Mouse (Mus musculus) heart, embryonic 14.5 days (tissue): ENCODE data around the gene Epb41l2. TPM values are rescaled to one million over a fixed set of nuclear protein-coding genes. Genes with fewer than 3 reads are reported as not detected.

Experiments used
- ATAC-seq: fragments of 200-750 bp; cut with Nextera tagmentation; 2 replicates; pipeline ENCODE4 v1.8.0; 2017; ENCODE audit warnings: low read depth, moderate TSS enrichment; ENCODE audit not compliant: insufficient number of reproducible peaks, insufficient read depth, low FRiP score
- H3K27ac ChIP-seq, 2 experiments: fragments of 200-500 bp in 1 of 2; fragments of 300-500 bp in 1 of 2; sonication (generic) in 1 of 2; replicated peaks in 1 of 2; 2 replicates each; pipeline ENCODE4 v1.5.1; 2012 to 2014; ENCODE audit warnings: low read depth in 2 of 2, low read length in 2 of 2, control low read depth in 1 of 2, mild to moderate bottlenecking in 1 of 2, mixed read lengths in 1 of 2; ENCODE audit not compliant: control insufficient read depth in 1 of 2, insufficient read depth in 1 of 2
- H3K27me3 ChIP-seq: fragments of 300-500 bp; sonication (generic); 2 replicates; pipeline ENCODE4 v1.6.1; 2014; ENCODE audit warnings: mild to moderate bottlenecking, low read length, control low read depth; ENCODE audit not compliant: control insufficient read depth, insufficient read depth
- H3K36me3 ChIP-seq: fragments of 300-500 bp; sonication (generic); 2 replicates; pipeline ENCODE4 v1.6.1; 2014; ENCODE audit warnings: mild to moderate bottlenecking, control low read depth, low read length, mixed read lengths; ENCODE audit not compliant: control insufficient read depth, insufficient read depth
- H3K4me1 ChIP-seq, 2 experiments: fragments of 200-500 bp in 1 of 2; fragments of 300-500 bp in 1 of 2; sonication (generic) in 1 of 2; 2 replicates each; pipeline ENCODE4 v1.6.1; 2012 to 2014; ENCODE audit warnings: low read length in 2 of 2, control low read depth in 1 of 2, mixed read lengths in 1 of 2; ENCODE audit not compliant: control insufficient read depth in 2 of 2, insufficient read depth in 2 of 2
- H3K4me2 ChIP-seq: fragments of 300-500 bp; sonication (generic); 2 replicates; pipeline ENCODE4 v1.6.1; 2014; ENCODE audit warnings: mild to moderate bottlenecking, low read length
- H3K4me3 ChIP-seq, 2 experiments: fragments of 200-500 bp in 1 of 2; fragments of 300-500 bp in 1 of 2; sonication (generic) in 1 of 2; 2 replicates each; pipeline ENCODE4 v1.5.1; 2012 to 2014; ENCODE audit warnings: low read length in 2 of 2, mild to moderate bottlenecking in 2 of 2, control low read depth in 1 of 2, low read depth in 1 of 2, moderate library complexity in 1 of 2; ENCODE audit not compliant: control insufficient read depth in 1 of 2, insufficient read depth in 1 of 2
- H3K9ac ChIP-seq: fragments of 300-500 bp; sonication (generic); 2 replicates; pipeline ENCODE4 v1.6.1; 2014; ENCODE audit warnings: mild to moderate bottlenecking, low read length
- H3K9me3 ChIP-seq: fragments of 300-500 bp; sonication (generic); 2 replicates; pipeline ENCODE4 v1.6.1; 2016; ENCODE audit warnings: low read length, control low read depth; ENCODE audit not compliant: control insufficient read depth
- WGBS: fragments of 180-500 bp; shearing (Covaris S2); extraction: QIAGEN DNeasy Blood & Tissue Kit; methylation state at CpG from one replicate; pipeline ENCODE4 v1.1.7; 2014; 5-methylcytosine and 5-hydroxymethylcytosine counted together
- polyA plus RNA-seq: library from polyadenylated mRNA; unstranded; fragments of >200 nt; fragmentation: Nextera tagmentation; extraction: Ambion mirVana; gene quantifications from 2 replicates; pipeline ENCODE4 v1.2.1, GENCODE M21; 2014

Gene Epb41l2
- polyA plus RNA-seq, 1 experiment from 2014 or later: 53.5 TPM

DNA sequence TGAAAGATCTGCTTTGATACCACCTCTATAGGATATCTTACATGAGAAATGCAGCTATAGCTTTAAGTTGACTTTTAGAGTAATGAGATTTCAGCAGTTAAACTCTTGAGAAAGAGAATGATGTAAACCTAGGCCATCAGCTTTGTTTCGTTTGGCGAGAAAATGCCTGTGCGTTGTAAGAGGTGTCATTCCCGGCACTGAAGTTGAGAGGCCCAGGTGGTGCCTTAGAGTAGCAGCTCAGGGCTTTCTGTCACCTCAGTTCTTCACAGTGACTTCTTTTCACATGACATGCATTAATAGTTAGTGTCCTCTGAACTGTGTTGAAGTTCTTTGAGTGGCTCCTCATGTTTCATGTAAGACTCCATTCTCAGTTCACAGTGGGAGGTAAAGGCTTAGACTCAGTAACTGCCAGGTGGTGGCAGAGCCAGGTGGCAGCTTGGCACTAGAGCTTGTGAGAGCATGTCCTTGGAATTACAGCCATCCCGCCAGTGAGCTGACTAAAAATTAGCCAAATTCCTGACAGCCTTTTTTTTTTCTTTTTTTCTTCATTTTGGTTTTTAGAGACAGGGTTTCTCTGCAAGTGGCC is 84.7 kb downstream of the Epb41l2 start:
- no peak for ATAC-seq
- 85% methylated on average over 5 of the region's 5 CpGs for whole genome bisulfite sequencing
- H3K4me3 ChIP-seq: no peak overlapping the region
- no peaks in the 10 kb centered on the region for H3K9me3 ChIP-seq
- no peak overlapping the region for H3K9ac ChIP-seq
- no peaks in the 10 kb centered on the region for H3K27me3 ChIP-seq
- no peak overlapping the region for H3K4me2 ChIP-seq
- H3K4me1 ChIP-seq: peaks cover 10 to 40% of the 10 kb centered on the region in 2 experiments
- no peak overlapping the region for H3K27ac ChIP-seq
- peaks cover 28% of the 10 kb centered on the region for H3K36me3 ChIP-seq

DNA sequence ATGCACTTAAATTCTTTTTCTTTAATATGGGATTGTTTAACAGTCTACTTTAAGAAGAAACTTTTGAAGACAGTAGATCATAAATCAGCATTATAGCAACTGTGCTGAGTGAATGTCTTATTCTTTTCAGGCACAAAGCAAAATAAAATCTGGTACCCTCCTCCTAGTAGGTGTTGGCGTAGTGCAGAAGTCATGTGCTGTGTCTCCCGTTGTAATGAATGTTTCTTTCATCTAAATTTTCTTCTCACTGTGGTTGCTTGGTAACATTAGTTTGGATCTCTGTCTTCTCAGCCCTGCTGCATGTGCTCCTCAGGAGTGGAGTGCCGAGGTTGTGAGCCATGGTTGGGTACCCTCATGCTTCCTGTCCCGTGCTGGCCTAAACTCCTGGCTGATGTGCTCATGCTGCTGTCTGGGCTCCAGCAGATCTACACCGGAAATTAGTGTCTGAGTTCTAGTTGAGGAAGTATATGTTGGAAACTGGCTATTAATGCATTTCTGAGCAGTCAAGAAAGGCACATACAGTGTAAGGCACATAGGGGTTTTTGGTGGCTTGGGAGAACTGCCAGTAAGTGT is 87.4 kb downstream of the Epb41l2 start:
- Histone ChIP-seq H3K27ac (peak overlapping the region; percentile 21 to 72), H3K36me3 (peaks cover 22% of the 10 kb centered on the region), H3K9me3 (no peaks in the 10 kb centered on the region), H3K27me3 (no peaks in the 10 kb centered on the region), H3K4me3 (no peak overlapping the region), H3K9ac (peak overlapping the region; percentile 14; the same call in 1 of the 2 replicates), H3K4me1 (peaks cover 12 to 41% of the 10 kb centered on the region in 2 experiments), H3K4me2 (no peak overlapping the region)
- WGBS: 51% methylated on average over 5 of the region's 5 CpGs
- ATAC-seq: no peak

DNA sequence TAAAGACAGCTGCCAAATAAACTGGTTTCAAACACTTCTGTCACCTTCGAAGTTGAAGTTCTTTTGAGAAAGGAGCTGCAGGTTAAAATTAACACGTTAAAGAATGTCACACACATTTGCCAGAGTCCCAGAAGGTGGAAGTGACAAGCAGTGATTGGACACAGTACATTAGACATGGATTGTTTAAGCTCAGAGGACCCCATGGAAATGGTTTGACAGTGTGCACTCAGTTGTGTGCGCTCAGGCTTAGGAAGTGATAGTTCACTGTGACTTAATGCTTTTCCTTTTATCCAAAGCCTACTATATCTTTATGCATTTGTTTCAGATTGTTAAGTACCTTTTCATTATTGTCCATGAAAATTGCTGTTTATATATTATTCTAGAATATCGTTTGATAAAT is 89.1 kb downstream of the Epb41l2 start:
- Histone ChIP-seq H3K4me3 (no peak overlapping the region), H3K36me3 (peaks cover 19% of the 10 kb centered on the region), H3K27me3 (no peaks in the 10 kb centered on the region), H3K9ac (no peak overlapping the region), H3K4me2 (no peak overlapping the region), H3K9me3 (no peaks in the 10 kb centered on the region), H3K27ac (peak overlapping the region in 1 of 2 experiments; percentile 55; a peak in 2 of 4 replicates), H3K4me1 (peaks cover 12 to 40% of the 10 kb centered on the region in 2 experiments)
- no peak for ATAC-seq
- WGBS: 49% methylated on average over 4 of the region's 4 CpGs

DNA sequence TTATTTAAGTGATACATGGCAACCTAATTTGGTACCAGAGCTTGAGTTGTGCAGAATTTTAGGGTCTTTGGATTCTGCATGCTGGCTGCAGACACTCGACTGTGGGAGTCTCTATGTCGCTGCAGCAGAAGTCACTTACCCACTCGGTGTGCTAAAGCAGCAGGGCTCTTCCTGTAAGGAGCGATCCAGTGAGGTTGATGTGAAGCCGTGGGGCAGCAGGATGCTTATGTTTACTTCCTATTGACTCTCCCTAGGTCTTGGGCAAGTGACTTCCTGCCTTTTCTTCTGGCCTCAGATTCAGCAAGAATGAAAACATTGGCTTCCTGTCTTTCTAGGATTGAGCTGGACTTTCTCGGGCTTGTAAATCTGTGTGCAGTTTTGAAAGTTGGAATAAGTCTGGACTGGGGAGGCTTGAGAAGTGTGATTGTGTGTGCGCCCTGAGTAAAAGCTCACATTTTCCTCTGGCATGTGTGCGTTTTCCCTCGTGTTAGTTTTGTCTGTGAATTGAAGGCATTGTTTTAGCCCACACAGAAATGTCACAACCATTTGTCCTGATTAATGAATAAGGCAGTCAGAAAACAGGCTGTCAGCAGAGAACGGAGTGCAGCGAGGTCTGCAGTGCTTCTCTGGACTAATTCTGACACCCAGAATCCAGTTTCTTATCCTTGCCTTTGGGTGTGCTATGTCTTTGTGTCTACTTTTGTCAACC is 89.9 kb downstream of the Epb41l2 start:
- Histone ChIP-seq H3K9ac (0 out of 2 replicates have a peak overlapping the region, but pooled peaks have one; percentile 5), H3K4me1 (peaks cover 10 to 38% of the 10 kb centered on the region in 2 experiments), H3K27me3 (no peaks in the 10 kb centered on the region), H3K4me2 (peak overlapping the region; percentile 22; the same call in 1 of the 2 replicates), H3K36me3 (peaks cover 18% of the 10 kb centered on the region), H3K9me3 (no peaks in the 10 kb centered on the region), H3K27ac (peak overlapping the region; percentile 76 to 85), H3K4me3 (no peak overlapping the region)
- WGBS: 46% methylated on average over 11 of the region's 11 CpGs
- no peak for ATAC-seq

DNA sequence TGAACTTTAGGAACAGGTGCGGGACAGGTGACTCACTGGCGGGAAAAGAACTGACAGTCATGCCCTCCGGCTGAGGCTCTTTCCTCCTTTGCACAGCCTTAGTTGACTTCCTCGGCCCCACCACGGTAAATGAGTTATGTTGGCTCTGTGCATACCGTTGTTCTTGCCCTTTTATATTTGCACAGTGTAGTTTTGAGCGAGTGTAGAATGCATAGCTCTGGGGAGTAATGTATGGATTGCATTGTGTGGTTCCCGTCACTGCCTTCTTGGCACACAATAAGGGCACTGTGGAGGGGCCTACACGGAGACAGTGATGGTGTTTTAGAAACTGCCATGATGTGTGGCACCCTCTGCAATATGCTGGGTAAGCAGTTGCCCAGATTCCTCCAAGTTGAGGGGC is 93.6 kb downstream of the Epb41l2 start:
- Histone ChIP-seq H3K27ac (no peak overlapping the region), H3K9ac (no peak overlapping the region), H3K9me3 (no peaks in the 10 kb centered on the region), H3K27me3 (no peaks in the 10 kb centered on the region), H3K4me2 (no peak overlapping the region), H3K4me1 (peaks cover 5 to 20% of the 10 kb centered on the region in 2 experiments), H3K4me3 (no peak overlapping the region), H3K36me3 (peaks cover 9% of the 10 kb centered on the region; the same call in 1 of the 2 replicates)
- no peak for ATAC-seq
- WGBS: 80% methylated on average over 9 of the region's 9 CpGs

DNA sequence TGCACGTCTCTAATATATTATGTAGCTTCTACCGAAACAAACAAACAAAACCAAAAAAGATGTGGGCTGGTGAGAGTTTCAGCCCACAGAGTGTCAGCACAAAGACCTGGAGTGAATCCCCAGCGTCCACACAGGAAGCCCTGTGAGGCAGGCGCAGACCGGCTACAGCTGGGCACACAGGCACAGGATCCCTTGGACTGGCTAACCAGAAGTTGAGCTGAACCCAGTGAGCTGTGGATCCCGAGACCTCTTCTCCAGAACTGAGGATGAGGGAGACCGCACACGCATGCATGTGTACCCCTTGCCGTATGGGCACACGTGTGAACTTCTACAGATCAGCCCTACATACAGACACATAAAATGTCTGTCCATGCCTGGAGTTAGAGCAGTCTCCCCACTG is 94.2 kb downstream of the Epb41l2 start:
- no peak for ATAC-seq
- H3K4me2 ChIP-seq: no peak overlapping the region
- no peak overlapping the region for H3K9ac ChIP-seq
- peaks cover 5 to 14% of the 10 kb centered on the region in 2 experiments for H3K4me1 ChIP-seq
- no peaks in the 10 kb centered on the region for H3K27me3 ChIP-seq
- no peak overlapping the region for H3K4me3 ChIP-seq
- 89% methylated on average over 10 of the region's 10 CpGs for WGBS
- no peak overlapping the region for H3K27ac ChIP-seq
- H3K9me3 ChIP-seq: no peaks in the 10 kb centered on the region
- peaks cover 9% of the 10 kb centered on the region; the same call in 1 of the 2 replicates for H3K36me3 ChIP-seq

DNA sequence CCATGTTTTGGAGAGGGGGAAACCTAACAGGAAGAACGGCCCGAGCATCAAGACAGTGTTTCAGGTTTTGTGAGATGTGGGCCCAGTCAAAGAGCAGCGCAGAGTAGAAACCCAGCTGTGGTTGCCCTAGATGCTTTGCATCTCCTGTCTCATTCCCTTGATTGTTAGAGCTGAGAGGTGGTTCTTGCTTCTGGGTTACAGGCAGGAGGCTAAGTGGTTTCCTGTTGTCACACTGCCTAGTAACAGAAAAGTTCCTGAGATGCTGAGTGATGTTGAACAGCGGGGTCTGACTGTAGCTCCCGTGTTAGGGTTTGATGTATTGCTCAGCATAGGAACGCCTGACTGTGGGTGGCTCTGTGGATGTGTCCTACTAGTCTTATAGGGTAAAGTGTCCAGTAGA is 97.5 kb downstream of the Epb41l2 start:
- WGBS: 68% methylated on average over 6 of the region's 6 CpGs
- H3K36me3 ChIP-seq: peaks cover 9% of the 10 kb centered on the region; the same call in 1 of the 2 replicates

More for the DNA sequence above, 97.5 kb downstream of the Epb41l2 start:
- H3K9me3 ChIP-seq: no peaks in the 10 kb centered on the region
- no peak overlapping the region for H3K4me3 ChIP-seq
- no peak overlapping the region for H3K27ac ChIP-seq
- no peak overlapping the region for H3K4me2 ChIP-seq
- H3K4me1 ChIP-seq: peaks cover 3 to 7% of the 10 kb centered on the region in 2 experiments; a peak in 1 of 4 replicates
- H3K9ac ChIP-seq: no peak overlapping the region
- no peak for ATAC-seq
- no peaks in the 10 kb centered on the region for H3K27me3 ChIP-seq
